Mouse (Mus musculus) heart, embryonic 11.5 days (tissue): ENCODE measurements around the gene Eef2k. TPM values are rescaled to one million over a fixed set of nuclear protein-coding genes. Genes with fewer than 3 reads are reported as not detected.

Experiments used
- ATAC-seq: fragments of 200-750 bp; cut with Nextera tagmentation; replicated peaks from 2 replicates; pipeline ENCODE4 v1.8.0; 2017; ENCODE audit warnings: moderate library complexity; ENCODE audit not compliant: insufficient number of reproducible peaks, low FRiP score, low TSS enrichment
- H3K27ac ChIP-seq: fragments of 300-500 bp; sonication (generic); 2 replicates; pipeline ENCODE4 v1.5.1; 2014; ENCODE audit warnings: mild to moderate bottlenecking, low read depth, low read length
- H3K27me3 ChIP-seq: fragments of 300-500 bp; sonication (generic); 2 replicates; pipeline ENCODE4 v1.6.1; 2014; ENCODE audit warnings: mild to moderate bottlenecking, low read length, mixed read lengths; ENCODE audit not compliant: control insufficient read depth, insufficient read depth
- H3K36me3 ChIP-seq: fragments of 300-500 bp; sonication (generic); 2 replicates; pipeline ENCODE4 v1.6.1; 2014; ENCODE audit warnings: mild to moderate bottlenecking, low read length, moderate library complexity, mixed read lengths; ENCODE audit not compliant: control insufficient read depth, insufficient read depth
- H3K4me1 ChIP-seq: fragments of 300-500 bp; sonication (generic); 2 replicates; pipeline ENCODE4 v1.6.1; 2014; ENCODE audit warnings: low read length; ENCODE audit not compliant: control insufficient read depth, insufficient read depth
- H3K4me2 ChIP-seq: fragments of 300-500 bp; sonication (generic); 2 replicates; pipeline ENCODE4 v1.6.1; 2014; ENCODE audit warnings: mild to moderate bottlenecking, moderate library complexity
- H3K4me3 ChIP-seq: fragments of 300-500 bp; sonication (generic); 2 replicates; pipeline ENCODE4 v1.5.1; 2014; ENCODE audit warnings: low read depth, low read length
- H3K9ac ChIP-seq: fragments of 300-500 bp; sonication (generic); 2 replicates; pipeline ENCODE4 v1.6.1; 2014; ENCODE audit warnings: mild to moderate bottlenecking, low read depth, low read length, moderate library complexity
- H3K9me3 ChIP-seq: fragments of 300-500 bp; sonication (generic); replicated peaks from 2 replicates; pipeline ENCODE4 v1.6.1; 2016; ENCODE audit warnings: low read length; ENCODE audit not compliant: control insufficient read depth
- WGBS: fragments of 180-500 bp; shearing (Covaris S2); extraction: QIAGEN DNeasy Blood & Tissue Kit; methylation state at CpG from one replicate; pipeline ENCODE4 v1.1.7; 2014; ENCODE audit not compliant: insufficient replicate concordance; 5-methylcytosine and 5-hydroxymethylcytosine counted together
- polyA plus RNA-seq: library from polyadenylated mRNA; unstranded; fragments of >200 nt; fragmentation: Nextera tagmentation; extraction: Ambion mirVana; gene quantifications from 2 replicates; pipeline ENCODE4 v1.2.1, GENCODE M21; 2014

Gene Eef2k
- polyA plus RNA-seq, 1 experiment from 2014 or later, result 5.0 TPM

- Histone ChIP-seq H3K9me3 (no peaks in the 10 kb centered on the region; the same call in 1 of the 2 replicates), H3K4me2 (no peak overlapping the region), H3K27me3 (no peaks in the 10 kb centered on the region), H3K4me1 (peaks cover 4% of the 10 kb centered on the region), H3K4me3 (no peak overlapping the region), H3K27ac (no peak overlapping the region), H3K36me3 (no peaks in the 10 kb centered on the region; the same call in 1 of the 2 replicates), H3K9ac (no peak overlapping the region)
- no peak for ATAC-seq
- 87% methylated on average over 3 of the region's 3 CpGs for WGBS
These were observed 37.3 kb downstream of the Eef2k start for GRCm38 (mm10) chr7:120879972-120880371.

GRCm38 (mm10) chr7:120880770-120881169, 38.1 kb downstream of the Eef2k start:
- no peak overlapping the region for H3K27ac ChIP-seq
- H3K36me3 ChIP-seq, result peaks cover under 1% of the 10 kb centered on the region
- no peak overlapping the region for H3K4me3 ChIP-seq
- no peaks in the 10 kb centered on the region; the same call in 1 of the 2 replicates for H3K4me1 ChIP-seq
- WGBS, result 94% methylated on average over 4 of the region's 4 CpGs
- H3K9me3 ChIP-seq, result no peaks in the 10 kb centered on the region; the same call in 1 of the 2 replicates
- H3K9ac ChIP-seq, result no peak overlapping the region
- ATAC-seq, result no peak
- H3K27me3 ChIP-seq, result no peaks in the 10 kb centered on the region
- no peak overlapping the region for H3K4me2 ChIP-seq

- Histone ChIP-seq H3K4me1 (no peaks in the 10 kb centered on the region; the same call in 1 of the 2 replicates), H3K27me3 (no peaks in the 10 kb centered on the region), H3K4me2 (no peak overlapping the region), H3K36me3 (peaks cover 2% of the 10 kb centered on the region), H3K9me3 (no peaks in the 10 kb centered on the region; the same call in 1 of the 2 replicates), H3K4me3 (no peak overlapping the region), H3K27ac (no peak overlapping the region), H3K9ac (no peak overlapping the region)
- ATAC-seq, result no peak
- 76% methylated on average over 2 of the region's 2 CpGs for WGBS
These were observed 38.8 kb downstream of the Eef2k start for GRCm38 (mm10) chr7:120881451-120881850.

DNA sequence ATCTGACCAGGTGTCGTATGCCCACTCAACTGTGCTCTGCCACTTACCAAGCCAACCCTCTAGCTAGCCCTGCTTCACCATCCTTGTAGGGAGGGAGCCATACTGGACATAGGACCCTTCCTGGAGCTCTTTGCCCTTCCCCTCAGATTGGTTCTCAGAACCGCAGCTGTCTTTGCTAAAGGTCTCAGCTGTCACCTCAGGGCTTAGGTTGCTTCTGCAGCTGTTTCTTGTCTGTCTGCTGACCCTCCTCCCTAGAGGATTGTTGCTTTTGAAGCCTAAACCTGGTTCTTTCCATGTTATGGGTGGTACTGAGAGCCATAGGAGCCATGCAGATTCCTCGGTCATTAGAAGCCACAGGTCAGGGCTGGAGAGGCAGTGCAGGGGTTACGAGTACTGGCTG, 40.0 kb downstream of the Eef2k start:
- H3K9me3 ChIP-seq, result no peaks in the 10 kb centered on the region; the same call in 1 of the 2 replicates
- ATAC-seq, result no peak
- H3K27ac ChIP-seq, result no peak overlapping the region
- no peaks in the 10 kb centered on the region; the same call in 1 of the 2 replicates for H3K4me1 ChIP-seq
- no peak overlapping the region for H3K9ac ChIP-seq
- peaks cover 2% of the 10 kb centered on the region for H3K36me3 ChIP-seq
- H3K4me3 ChIP-seq, result no peak overlapping the region
- WGBS, result 72% methylated on average over 4 of the region's 4 CpGs
- H3K27me3 ChIP-seq, result no peaks in the 10 kb centered on the region
- no peak overlapping the region for H3K4me2 ChIP-seq

DNA sequence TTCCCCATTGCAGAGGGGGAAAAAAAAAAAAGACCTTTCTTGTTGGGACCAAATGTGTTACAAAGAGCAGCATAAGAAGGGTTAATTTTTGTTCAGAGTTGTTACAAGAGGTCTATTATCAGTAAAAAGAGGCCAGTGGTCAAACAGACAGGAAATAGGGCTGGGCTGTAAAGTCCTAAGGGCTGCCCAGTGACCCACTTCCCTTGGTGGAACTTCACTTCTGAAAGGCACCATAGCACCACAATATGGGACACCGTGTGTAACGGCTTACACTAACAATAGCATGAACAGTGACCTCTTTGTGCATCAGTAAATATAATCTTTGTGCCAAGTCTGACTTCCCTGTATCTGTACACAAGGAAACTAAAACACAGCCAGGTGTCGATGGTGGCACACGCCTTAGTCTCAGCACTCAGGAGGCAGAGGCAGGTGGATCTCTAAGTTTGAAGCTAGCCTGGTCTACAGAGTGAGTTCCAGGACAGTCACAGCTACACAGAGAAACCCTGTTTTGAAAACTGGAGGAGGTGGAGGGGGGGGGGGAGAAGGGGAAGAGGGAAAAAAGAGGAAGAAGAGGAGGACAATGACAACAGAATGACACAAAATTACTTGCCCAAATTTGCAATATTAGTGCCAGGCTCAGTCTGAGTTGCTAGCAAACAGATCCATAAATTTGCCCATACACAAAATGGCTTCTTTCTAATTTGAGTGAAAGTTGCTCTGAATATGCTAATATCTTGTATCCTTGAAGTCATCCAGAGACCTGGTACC, 41.1 kb downstream of the Eef2k start:
- H3K4me3 ChIP-seq, result no peak overlapping the region
- no peak for ATAC-seq
- 71% methylated on average over 4 of the region's 4 CpGs for WGBS
- H3K9me3 ChIP-seq, result no peaks in the 10 kb centered on the region; the same call in 1 of the 2 replicates
- H3K27me3 ChIP-seq, result no peaks in the 10 kb centered on the region
- no peak overlapping the region for H3K9ac ChIP-seq
- H3K36me3 ChIP-seq, result peaks cover 2% of the 10 kb centered on the region
- no peak overlapping the region for H3K4me2 ChIP-seq
- no peaks in the 10 kb centered on the region; the same call in 1 of the 2 replicates for H3K4me1 ChIP-seq
- H3K27ac ChIP-seq, result no peak overlapping the region

DNA sequence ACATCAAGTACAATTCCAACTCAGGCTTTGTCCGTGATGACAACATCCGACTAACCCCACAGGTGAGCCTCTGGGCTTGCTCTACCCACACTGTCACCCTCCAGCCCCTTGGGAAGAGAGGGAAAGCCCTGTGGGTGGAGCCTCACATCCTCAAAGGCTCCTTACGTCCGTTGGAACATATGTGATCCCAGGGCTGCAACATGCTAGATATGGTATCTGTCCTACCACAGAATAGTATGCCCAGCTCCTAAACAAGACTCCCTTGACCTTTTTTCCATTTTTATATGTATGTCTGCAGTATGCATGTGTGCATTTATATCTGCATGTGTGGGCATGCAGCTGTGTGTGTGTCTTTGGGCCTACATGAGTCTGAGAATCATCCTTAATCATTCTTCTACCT, 42.1 kb downstream of the Eef2k start:
- no peak overlapping the region for H3K4me3 ChIP-seq
- no peak for ATAC-seq
- no peak overlapping the region for H3K27ac ChIP-seq
- WGBS, result 83% methylated on average over 4 of the region's 4 CpGs
- no peak overlapping the region for H3K9ac ChIP-seq
- H3K9me3 ChIP-seq, result no peaks in the 10 kb centered on the region; the same call in 1 of the 2 replicates
- peaks cover 2% of the 10 kb centered on the region for H3K36me3 ChIP-seq
- H3K4me2 ChIP-seq, result no peak overlapping the region
- no peaks in the 10 kb centered on the region; the same call in 1 of the 2 replicates for H3K4me1 ChIP-seq
- no peaks in the 10 kb centered on the region for H3K27me3 ChIP-seq

DNA sequence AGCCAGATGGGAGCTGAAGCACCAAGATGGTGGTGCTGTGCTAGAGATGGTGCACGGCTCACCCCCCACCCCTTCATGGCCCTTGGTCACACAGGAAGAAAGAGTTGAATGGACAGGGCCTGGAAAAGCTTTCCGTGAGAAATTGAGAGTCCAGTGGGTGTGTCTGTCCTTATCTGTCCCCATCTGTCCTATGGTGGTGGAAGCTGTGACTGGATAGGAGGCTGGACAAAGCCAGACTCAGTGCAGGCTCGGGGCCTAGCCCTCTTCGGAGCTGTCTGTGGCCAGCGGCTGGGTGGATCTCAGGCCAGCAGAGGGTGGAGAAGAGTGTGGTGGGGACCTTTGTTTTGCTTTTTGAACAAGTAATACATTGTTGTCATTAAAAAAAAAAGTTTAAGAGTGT, 50.5 kb downstream of the Eef2k start:
- Histone ChIP-seq H3K27ac (no peak overlapping the region), H3K4me2 (no peak overlapping the region), H3K27me3 (no peaks in the 10 kb centered on the region), H3K9ac (no peak overlapping the region), H3K36me3 (peaks cover 5% of the 10 kb centered on the region; the same call in 1 of the 2 replicates), H3K9me3 (no peaks in the 10 kb centered on the region), H3K4me1 (no peaks in the 10 kb centered on the region), H3K4me3 (no peak overlapping the region)
- WGBS, result 65% methylated on average over 5 of the region's 5 CpGs
- peak; percentile 47; the same call in 1 of the 2 replicates for ATAC-seq

DNA sequence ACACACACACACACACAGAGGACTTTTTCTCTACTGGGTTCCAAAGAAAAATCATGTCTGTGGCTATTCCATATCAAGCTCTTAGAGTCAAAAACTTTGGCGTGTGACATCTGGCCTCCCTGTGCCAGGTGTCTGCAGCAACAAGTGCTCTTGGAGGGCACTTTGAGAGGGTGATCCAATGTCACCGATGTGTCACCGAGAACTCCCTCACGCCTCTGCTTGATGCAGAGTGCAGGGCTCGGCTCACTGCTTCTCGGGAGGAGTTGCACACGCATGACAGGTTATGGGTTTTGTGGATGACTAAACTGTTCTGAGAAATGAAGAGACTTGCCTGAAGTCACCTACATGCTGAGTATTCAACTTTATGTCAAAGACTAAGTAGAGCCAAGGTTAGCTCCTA, 54.4 kb downstream of the Eef2k start:
- H3K36me3 ChIP-seq, result peaks cover 4% of the 10 kb centered on the region; the same call in 1 of the 2 replicates
- WGBS, result 70% methylated on average over 7 of the region's 7 CpGs
- no peak for ATAC-seq

More for the DNA sequence above, 54.4 kb downstream of the Eef2k start:
- no peak overlapping the region for H3K4me2 ChIP-seq
- no peak overlapping the region for H3K27ac ChIP-seq
- H3K27me3 ChIP-seq, result no peaks in the 10 kb centered on the region
- H3K4me1 ChIP-seq, result no peaks in the 10 kb centered on the region
- no peak overlapping the region for H3K9ac ChIP-seq
- H3K4me3 ChIP-seq, result no peak overlapping the region
- H3K9me3 ChIP-seq, result no peaks in the 10 kb centered on the region
